Mouse (Mus musculus) NIH3T3 (cell line): Measurements from ENCODE around the gene Pdhx.
A peak's percentile ranks its signal among the peaks of the same experiment; 100 is the strongest.

Experiments
- DNase-seq: peaks from one replicate; pipeline ENCODE4 v3.0.0-alpha.2; 2012; ENCODE audit warnings: low read depth

The Pdhx gene

GRCm38 (mm10) chr2:103062865-103063264, 10.4 kb downstream of the Pdhx start:
- DNase-seq, result peak; percentile 77

GRCm38 (mm10) chr2:103058266-103058665, 15.0 kb downstream of the Pdhx start:
- DNase-seq, result no peak

GRCm38 (mm10) chr2:103055820-103056219, 17.5 kb downstream of the Pdhx start:
- no peak for DNase-seq

- no peak for DNase-seq
Measured at GRCm38 (mm10) chr2:103051937-103052893, 21.1 kb downstream of the Pdhx start.

- no peak for DNase-seq
Measured at GRCm38 (mm10) chr2:103045286-103045685, 28.0 kb downstream of the Pdhx start.

- DNase-seq, result no peak
Measured at GRCm38 (mm10) chr2:103040896-103041295, 32.4 kb downstream of the Pdhx start.

- DNase-seq, result no peak
Measured at GRCm38 (mm10) chr2:103037831-103038230, 35.5 kb downstream of the Pdhx start.

GRCm38 (mm10) chr2:103022728-103023127, 50.6 kb downstream of the Pdhx start:
- DNase-seq, result no peak

GRCm38 (mm10) chr2:103020191-103020987, 52.9 kb downstream of the Pdhx start:
- no peak for DNase-seq

- DNase-seq, result peak; percentile 76
Measured at GRCm38 (mm10) chr2:103018817-103019494, 54.4 kb downstream of the Pdhx start.

- DNase-seq, result no peak
Measured at GRCm38 (mm10) chr2:103017391-103017824, 55.9 kb downstream of the Pdhx start.

- DNase-seq, result peak; percentile 19
Measured at GRCm38 (mm10) chr2:103016089-103016488, 57.2 kb downstream of the Pdhx start.

- DNase-seq, result no peak
Measured at GRCm38 (mm10) chr2:103012782-103013575, 60.3 kb downstream of the Pdhx start.

GRCm38 (mm10) chr2:103008221-103008620, 65.1 kb downstream of the Pdhx start:
- peak; percentile 22 for DNase-seq

GRCm38 (mm10) chr2:103004599-103004998, 68.7 kb downstream of the Pdhx start:
- DNase-seq, result no peak

- DNase-seq, result no peak
Measured at GRCm38 (mm10) chr2:102999153-102999575, 74.1 kb downstream of the Pdhx start.

- DNase-seq, result peak; percentile 66
Measured at GRCm38 (mm10) chr2:102998356-102998755, 75.0 kb downstream of the Pdhx start.

GRCm38 (mm10) chr2:102997874-102998273, 75.4 kb downstream of the Pdhx start:
- DNase-seq, result peak; percentile 74

- DNase-seq, result no peak
Measured at GRCm38 (mm10) chr2:102993841-102994607, 79.3 kb downstream of the Pdhx start.

GRCm38 (mm10) chr2:102992405-102992804, 80.9 kb downstream of the Pdhx start:
- peak; percentile 51 for DNase-seq
